Mouse (Mus musculus): ENCODE results near the gene Ralgapb.
A peak's percentile ranks its signal among the peaks of the same experiment; 100 is the strongest.

Gene Ralgapb

DNA sequence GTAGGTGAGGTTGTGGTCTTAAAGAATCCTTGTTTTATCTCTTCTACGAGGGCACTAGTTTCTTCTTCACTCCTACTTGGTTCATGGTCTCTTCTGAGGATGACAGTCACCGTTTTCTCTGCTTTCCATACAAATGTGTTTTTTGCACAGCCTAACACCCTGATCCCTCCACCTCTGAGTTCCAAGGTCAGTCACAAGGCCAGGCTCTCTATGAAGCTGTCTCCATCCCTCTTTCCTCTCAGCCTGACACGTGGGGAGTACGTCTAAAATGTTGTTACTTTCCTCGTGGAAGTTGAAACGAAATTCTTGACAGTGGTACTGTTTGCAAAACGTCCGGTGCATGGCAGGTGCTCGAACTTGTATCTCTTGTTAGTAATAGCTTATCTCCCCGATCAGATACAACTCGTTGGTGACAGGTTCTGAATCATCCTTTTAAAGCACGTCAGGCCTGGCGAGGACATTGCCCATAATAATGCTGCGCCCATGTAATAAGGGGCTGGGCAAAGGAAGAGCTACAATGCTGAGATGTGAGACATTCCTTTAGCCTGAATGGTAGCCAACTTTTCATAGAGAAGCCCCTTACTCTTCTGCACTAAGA lies 552 bp upstream of the Ralgapb start:
- DNase-seq (ENCODE audit: low spot score), result no peak

DNA sequence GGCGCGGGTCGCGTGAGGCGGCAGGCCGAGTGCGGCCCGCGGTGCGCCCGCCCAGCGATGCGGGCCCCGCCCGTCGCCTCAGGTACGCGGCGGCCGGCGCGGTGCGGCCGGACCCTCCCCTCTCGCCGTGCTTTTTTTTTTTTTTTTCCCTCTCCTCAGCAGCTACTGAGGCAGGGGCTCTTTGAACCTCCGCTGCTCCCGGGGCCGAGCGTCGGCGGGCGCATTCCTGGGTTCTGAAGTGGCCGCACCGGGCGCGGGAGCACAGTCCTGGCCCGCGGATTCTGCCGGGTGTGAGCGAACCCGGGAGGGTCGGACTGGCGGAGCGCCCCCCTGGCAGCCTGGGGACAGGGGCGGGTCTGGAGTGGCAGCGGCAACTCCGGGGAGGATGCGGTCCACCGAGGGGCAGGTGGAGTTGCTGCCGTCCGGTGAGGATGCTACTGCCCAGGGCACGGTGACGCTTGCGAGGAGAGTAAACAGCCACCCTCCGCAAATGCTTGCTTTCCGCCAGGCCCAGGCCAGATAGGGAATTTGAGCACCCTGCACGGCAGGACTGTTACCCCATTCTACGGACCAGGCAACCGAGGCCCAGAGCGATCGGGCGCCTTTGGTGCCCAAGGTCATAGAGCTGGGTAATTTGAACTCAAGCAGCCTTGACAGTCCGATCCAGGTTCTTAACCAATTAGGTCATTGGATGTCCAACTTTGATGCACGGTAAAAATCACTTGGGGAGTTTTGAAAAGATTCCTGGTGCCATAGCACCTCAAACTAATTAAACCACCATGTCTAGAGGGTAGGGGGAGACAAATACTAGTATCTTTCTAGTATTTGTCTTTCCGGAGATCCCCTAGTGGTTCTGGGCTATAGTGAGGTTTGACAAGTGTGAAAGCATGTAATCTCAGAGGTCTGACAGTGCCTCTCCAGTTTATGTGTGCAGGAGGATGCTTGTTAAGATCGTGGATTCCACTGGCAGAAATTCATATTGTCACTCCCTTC lies 670 bp downstream of the Ralgapb start:
- DNase-seq (ENCODE audit: low spot score), result peak; percentile 45

DNA sequence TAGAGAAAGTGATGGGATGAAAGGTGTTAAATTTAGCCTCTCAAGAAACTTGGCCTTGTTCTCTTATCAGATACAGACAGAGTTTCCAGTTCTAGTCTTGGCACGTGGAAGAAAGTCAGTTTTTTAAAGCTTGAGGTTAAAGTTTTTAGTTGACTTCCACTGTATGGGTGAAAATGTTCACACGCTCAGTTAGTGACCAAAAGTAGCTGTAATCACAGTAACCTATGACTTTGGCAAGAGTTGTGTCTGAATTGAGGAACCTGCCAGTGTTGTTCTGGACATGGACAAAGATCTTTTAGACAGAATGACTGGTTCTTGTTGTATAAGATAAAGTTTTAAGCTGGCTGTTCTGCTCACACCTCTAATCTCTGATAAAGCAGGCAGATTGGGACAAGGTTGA lies 3.6 kb downstream of the Ralgapb start:
- DNase-seq (ENCODE audit: low spot score), result no peak

DNA sequence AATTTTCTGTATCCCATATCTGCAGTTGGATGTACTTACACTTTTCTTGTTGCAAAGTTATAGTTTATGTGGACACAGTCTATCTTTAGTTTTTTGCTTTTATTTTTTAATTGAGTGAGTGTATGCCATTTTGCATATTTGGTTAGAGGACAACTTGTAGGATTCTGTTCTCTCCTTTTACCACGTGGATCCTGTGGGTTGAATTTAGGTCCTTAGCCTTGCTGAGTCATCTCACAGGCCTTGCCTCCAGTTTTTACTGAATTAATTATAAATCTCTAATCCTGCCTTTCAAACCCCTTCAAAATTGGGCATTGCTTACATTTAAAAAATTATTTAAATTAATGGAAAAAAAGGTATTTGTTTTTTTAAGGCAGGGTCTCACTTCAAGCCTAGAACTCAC lies 6.2 kb downstream of the Ralgapb start:
- DNase-seq (ENCODE audit: low spot score), result no peak

DNA sequence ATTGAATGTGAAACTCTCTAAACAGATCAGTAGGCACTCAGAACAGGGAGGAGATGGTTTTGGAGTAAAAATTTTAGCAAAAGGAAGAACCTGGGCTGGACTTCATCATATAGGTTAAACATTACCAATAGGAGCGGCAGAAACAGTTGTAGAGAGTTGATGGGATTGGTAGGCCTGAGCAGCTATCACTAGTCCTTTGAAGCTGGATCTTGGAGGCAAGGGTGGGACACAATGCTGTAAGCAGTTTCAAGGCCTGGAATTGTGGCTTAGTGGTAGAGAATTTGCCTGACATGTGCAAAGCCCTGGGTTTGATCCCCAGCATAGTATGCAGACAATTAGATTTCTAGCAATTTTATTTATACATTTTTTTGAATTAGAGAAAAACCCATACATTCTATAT lies 9.0 kb downstream of the Ralgapb start:
- no peak for DNase-seq (ENCODE audit: low spot score)

DNA sequence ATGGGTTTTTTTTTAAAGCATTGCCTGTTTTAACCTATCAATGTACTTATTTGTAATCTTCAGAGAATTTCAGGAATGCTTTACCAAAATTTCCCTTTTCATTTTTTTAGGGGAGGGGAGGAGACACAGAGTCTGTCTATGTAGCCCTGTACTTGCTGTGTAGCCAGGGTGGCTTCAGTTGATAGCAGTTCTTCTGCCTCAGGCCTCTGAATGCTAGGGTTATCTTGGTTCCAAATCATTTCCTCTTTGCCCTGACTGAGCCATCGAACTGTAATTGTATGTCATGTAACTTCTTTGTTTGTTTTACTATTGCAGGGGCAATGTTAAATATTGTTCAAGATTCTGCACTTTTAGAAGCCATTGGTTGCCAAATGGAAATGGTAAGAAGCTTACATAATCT lies 36.2 kb downstream of the Ralgapb start:
- DNase-seq (ENCODE audit: low spot score), result no peak

DNA sequence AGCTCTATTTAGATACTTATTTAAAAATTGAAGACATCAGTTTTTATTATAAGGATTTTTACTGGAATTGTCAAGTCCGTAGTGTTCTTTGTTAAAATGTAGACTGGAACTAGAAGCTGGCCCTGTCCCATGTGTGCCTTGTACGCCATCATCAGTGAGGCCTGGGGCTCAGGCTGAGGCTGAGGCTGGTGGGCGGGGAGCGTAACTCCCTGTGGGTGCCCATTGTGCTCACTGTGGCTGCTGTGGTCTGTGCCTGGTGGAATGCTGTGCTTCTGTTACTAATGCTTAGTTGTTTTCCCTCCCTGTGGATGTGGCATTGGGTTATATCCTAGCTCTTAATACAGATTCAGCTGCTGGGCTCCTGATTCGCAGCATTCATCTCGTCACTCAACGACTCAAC lies 40.2 kb downstream of the Ralgapb start:
- DNase-seq (ENCODE audit: low spot score), result no peak

DNA sequence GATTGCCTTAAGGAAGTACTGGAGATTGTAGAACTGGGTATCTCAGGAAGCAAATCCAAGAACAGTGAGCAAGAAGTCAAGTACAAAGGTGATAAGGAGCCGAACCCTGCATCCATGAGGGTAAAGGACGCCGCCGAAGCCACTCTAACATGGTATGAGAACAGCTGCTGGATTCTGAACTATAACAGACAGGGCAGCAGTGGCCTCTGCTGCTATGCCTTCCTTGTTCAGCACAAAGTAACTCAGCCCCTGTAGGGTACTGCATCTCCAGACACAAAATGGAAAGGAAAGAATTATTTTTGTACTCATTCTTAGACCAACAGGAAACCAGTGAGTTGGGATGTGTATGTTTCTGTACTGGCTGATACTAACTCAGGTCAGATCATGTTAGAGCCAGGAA lies 46.8 kb downstream of the Ralgapb start:
- DNase-seq (ENCODE audit: low spot score), result no peak

DNA sequence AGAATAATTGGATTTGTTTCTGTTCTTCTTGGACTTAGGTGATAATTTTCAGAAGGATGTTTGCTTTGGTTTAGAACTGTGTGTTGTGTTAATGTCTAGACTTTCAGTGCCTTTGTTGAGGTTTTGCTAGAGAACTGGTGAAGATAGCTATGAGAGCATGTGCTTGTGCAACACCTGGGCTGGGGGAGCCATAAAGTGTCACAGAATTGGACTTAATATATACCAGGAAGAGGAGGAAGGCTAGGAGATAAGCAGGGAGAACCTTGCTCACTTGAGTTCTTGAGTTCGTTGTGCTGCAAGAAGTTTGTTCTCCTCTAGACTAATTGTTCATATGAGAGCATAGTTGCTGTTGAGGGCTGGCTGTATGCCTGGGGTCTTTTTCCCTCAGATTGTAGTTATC lies 48.0 kb downstream of the Ralgapb start:
- no peak for DNase-seq (ENCODE audit: low spot score)

DNA sequence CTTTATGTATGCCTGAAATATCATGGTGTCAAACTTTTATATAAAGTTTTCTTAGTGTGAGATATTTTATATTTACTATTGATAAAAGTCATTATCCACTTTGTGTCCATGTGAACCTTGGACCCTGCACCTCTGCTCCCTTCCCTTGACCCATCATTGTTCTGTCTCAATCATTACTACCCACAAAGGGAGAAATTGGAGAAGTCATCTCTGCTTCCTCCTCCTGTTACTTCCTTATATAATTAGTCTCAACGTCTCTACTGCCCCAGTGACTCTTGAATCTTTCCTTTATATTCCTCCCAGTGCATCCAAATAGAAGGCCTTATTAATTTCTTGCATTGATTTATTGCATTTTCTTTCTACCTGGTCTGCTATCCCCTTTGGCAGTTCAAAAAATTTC lies 52.8 kb downstream of the Ralgapb start:
- DNase-seq (ENCODE audit: low spot score), result no peak

DNA sequence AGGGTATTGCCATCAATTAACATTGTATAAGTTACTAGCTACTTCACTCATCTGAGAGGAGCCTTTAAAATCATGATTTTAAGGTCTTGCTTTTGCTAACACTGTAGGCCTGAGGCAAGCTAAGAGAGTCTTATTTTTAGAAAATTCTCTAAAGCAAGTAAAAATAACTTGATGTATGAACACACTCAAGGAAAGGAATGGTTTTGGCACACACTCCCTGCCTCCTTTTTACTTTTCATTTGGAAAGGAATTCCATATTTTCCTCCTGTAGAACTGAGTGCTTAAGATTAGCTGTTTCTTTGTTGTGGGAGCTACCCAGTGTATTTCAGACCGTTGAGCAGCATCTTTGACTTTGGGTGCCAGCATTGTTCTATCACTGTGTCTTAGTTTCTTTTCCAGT lies 64.5 kb downstream of the Ralgapb start:
- no peak for DNase-seq (ENCODE audit: low spot score)

DNA sequence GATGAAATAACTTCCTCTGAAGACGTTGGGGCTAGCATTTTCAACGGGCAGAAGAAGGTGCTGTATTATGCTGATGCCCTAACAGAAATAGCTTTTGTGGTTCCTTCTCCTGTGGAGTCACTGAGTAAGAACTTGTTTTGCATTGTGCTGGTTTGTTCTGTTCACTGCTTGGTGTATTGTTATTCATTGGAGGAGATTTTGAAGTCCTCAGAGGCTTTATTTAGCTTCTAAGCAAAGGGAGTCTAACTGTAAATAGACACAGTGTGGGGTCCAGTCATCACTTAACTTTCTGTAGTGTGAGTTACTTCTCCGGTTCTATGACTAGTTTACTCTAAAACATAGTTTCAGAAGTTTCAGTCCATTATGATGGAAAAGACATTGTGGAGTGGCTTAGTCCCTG lies 68.0 kb downstream of the Ralgapb start:
- no peak for DNase-seq (ENCODE audit: low spot score)

DNA sequence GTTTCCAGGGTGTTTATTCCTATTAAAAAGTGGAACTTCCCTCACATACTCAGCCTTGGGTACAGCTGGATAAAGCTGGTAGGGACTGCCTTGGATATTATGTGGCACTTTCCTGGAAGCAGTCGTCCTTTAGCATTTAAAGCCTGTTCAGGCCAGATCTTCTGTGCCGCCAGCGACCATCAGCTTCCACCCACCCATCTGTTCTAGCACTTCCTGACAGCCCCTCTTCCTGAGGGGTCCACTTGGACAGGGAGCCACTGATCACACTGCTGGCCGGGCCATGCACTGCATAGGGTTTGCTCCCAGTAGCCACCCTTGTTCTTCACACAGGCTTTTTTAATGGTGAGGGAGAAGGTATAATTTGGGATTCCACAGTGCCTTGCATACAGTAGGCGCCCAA lies 88.8 kb downstream of the Ralgapb start:
- no peak for DNase-seq (ENCODE audit: low spot score)

DNA sequence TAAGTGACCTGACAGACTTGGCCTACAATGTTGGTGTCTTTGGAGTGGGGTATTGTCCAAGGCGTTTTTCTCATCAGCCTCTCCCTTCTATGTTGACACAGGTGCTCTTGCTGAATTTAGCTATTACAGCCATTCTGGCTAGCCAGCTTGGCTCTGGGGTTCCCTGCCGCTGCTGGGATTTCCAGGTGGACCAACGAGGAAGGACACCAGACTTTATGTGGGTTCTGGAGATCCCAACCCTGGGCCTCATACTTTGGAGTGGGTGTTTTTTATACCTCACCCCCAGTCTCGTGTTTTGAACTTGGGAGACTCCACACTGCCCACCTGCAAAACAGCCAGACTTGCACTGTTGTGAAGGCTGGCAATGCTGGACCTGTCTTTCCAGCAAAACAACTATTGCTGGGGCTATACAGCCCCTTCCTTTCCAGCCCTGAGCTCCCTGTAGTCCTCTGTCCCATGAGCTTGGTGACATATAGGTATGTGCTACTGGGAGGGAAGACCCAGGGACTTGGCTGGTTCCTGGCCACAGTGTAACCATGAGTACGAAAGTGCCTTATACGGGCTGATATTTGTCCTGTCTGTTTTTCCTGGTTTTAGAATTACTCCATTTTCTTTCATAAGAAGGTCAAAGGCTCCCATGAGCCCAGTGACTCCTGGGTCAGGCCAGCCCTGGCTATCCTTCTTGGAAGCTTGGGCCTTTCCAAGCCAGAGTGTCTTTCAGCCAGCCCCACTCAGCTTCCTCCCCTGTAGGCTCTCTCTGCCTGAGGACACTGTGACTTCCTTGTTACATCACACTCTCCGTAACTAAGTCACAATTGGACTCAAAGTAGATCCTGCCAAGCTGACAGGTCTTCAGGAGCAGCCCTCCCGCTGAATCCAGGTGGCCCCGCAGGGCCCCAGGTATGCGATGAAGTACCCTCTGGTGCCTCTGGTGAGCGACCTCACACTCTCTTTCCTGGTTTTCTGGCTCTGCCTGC lies 92.5 kb downstream of the Ralgapb start, which contains the start of gene Adig:
Adig (plus strand) TSS at position 777 of the 977 bp plus-strand sequence.
- no peak for DNase-seq (ENCODE audit: low spot score)

DNA sequence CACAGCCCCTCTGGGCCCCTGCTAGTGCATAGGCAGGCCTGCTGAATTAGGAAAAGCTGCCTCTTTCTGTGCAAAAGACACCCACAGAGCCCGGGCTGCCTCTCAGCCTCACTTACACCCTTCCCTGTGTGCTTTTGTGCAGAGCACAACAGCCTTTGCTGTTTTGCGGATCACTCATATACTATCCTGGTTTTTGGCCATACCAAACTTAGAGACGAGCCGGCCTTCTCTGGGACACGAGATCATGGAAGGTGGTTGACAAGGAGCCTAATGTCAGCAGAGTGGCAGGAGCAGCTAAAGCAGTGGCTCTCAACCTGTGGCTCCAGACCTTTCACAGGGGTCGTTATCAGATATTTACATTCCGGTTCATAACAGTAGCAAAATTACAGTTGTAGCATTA lies 93.6 kb downstream of the Ralgapb start:
- DNase-seq (ENCODE audit: low spot score), result no peak

DNA sequence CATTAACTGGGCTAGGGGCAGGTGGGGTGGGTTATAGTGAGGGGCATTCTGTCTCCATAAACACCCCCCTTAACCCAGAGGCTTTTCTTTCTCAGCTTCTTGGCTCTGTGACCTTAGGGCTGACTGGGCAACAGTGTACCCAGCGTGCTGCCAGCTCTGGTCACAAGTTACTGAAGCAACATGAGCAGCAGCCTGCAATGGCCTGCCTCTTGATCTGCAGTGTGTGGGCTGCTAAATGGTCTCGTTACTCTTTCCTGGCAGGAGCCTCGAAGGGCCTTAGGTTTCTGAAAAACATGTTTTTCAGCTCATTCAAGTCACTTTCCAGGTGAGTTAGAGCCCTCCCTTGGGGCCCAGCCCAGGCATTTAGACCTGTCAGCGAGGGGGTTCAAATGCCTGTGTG lies 94.0 kb downstream of the Ralgapb start:
- DNase-seq (ENCODE audit: low spot score), result peak; percentile 30

DNA sequence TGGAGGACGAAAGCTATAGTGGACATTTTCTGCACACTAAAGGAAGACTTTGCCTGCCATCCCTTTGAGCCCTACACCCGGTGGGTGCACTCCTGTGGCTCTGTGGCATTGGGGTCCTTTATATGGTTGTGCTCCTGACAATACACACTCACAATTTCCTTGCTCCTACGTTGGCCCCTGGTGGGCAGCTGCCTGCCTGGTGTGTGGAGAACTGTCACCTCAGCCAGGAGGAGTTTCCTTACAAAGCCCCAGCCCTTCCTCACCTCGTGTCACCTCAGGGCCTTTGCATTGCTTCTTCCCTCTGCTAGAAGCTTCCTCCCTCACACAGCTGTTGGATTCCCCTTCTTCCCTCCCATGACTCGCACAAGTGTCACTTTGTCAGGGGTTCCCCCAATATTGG lies 96.8 kb downstream of the Ralgapb start:
- no peak for DNase-seq (ENCODE audit: low spot score)

DNA sequence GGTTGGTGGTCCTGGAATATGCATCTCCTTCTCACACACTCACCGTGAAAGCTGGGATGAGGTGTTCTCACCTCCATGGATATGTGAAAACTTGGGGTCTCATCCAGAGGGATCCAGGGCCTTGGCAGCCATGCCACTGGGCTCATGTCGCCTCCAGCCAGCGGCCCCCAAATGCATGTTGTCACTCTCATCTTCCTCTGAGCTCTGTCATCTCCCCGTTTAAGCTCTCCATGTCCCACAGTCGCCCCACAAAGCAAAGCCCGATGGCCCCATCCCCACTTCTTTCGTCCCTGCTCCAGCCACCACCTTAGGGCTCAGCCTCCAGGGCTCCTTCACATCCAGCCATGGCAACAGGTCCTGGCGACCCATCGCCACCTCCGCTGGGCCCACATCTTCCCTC lies 97.4 kb downstream of the Ralgapb start:
- no peak for DNase-seq (ENCODE audit: low spot score)

DNA sequence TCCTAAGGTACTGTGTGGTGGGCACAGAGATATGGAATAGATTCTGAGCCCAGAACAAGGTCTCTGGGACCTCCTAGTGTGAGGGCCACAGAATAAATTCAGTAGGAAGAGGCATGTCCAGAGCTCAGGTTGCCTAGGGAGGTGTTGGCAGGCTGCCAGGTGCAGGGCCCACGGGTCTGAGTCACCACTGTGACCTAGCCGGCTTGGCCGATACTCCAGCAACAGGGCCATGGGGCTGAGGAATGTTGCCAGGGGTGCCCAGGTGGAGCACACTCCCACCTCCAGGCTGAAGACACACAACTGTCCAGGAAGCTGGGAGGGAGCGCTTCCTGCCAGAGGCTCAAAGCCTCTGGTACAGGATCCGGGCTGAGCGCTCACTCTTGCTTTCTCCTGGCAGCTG lies 101.0 kb downstream of the Ralgapb start:
- peak; percentile 68 for DNase-seq (ENCODE audit: low spot score)

DNA sequence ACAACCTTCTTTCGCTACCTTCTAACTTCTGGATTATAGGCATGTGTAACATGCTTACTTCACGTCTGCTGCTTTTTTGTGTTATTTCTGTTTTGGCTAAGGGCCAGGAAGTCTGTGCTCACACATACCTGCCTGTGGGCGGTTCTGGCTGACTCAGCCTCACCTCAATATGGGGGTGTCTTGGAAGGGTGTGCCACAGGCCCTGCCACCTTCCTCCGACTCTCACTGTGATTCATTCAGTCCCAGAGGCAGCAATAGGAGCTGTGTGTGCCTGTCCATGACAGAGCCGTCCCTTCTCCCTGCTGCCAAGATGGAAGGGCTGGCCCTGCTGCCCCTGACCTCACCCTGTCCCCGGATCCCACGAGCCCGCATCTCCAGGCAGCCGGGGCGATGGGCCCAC lies 102.9 kb downstream of the Ralgapb start, which contains the start of gene Arhgap40:
Arhgap40 (plus strand) TSS at position 269 of the 400 bp plus-strand sequence.
- no peak for DNase-seq (ENCODE audit: low spot score)

DNA sequence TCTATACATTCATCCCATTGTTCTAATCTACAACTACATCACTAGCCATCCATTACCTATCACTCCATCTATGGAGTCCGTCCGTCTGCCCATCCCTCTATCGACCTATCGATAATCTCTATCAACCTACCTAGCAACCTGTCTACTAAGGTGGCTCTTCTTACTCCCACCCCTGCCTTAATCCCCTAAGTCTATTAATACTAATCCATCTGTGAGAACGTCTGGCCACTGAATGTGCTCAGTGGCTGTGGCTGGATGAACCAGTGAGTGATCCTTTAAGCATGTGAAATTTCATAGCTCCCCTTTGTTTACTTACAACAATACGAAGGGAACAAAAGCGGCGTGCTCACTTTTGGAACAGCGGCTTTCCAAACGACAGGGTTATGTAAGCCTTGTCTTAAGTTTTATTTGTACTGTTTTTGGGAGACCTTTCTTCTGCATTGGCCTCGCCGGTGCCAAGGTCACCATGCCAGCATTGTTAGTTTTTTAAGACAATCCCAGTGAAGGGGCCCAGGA lies 104.2 kb downstream of the Ralgapb start:
- DNase-seq (ENCODE audit: low spot score), result no peak

DNA sequence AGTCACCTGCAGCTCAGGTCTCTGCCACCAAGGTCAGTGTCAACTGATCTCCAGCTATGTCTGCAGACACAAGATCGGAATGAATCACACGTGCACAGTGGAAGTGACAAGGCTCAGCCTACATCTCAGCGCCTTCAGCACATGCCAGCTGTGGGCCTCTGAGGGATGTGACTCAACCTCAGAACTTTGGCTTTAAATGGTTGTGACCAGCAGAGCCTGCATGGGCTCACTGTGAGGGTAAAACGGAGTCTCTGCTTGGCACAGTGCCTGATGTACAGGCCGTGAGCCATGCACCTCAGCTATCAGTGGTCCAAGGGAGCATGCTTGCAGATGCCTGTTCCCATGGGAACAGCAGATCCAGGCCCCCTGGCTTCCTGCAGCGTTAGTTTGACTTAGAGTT lies 108.9 kb downstream of the Ralgapb start:
- no peak for DNase-seq (ENCODE audit: low spot score)
